Comparison of ENCODE assay signal across 8 mouse cellular contexts in genomic region chr14:16554643-16555459, GRCm38 (mm10).
DNase-seq lines count a peak whose midpoint lies in the region; ATAC-seq lines count a peak whose summit lies in the region.

No protein-coding gene starts in this region.

- no peak overlapping the region for H3K4me3 ChIP-seq in intestine, embryonic 15.5 days (replicated peaks)
- H3K4me3 ChIP-seq in midbrain, embryonic 15.5 days: no peak overlapping the region

- H3K27ac ChIP-seq in intestine, embryonic 15.5 days: no peak overlapping the region
- H3K27ac ChIP-seq in midbrain, embryonic 15.5 days: peak overlapping the region; percentile 17; the same call in 1 of the 2 replicates

- WGBS in intestine, embryonic 15.5 days: 39% methylated on average over 12 of the region's 12 CpGs
- whole genome bisulfite sequencing in midbrain, embryonic 15.5 days: 62% methylated on average over 12 of the region's 12 CpGs

- ATAC-seq in intestine, embryonic 15.5 days: peak; percentile 51
- peak; percentile 48; the same call in 1 of the 2 replicates for ATAC-seq in midbrain, embryonic 15.5 days (replicated peaks)

- no peak overlapping the region for H3K9ac ChIP-seq in intestine, embryonic 15.5 days
- H3K9ac ChIP-seq in midbrain, embryonic 15.5 days: no peak overlapping the region

- peak; percentile 25 for DNase-seq in gastrocnemius, postnatal 25 days
- no peak for DNase-seq in gastrocnemius, adult 8-10 months (ENCODE audit: low spot score in 2 of 2)
- DNase-seq in fibroblast of lung, adult 2 months (ENCODE audit: low read depth): peak; percentile 61
- no peak for DNase-seq in layer of hippocampus, postnatal 14 days (ENCODE audit: low spot score in 2 of 2)
- DNase-seq in urinary bladder, postnatal 4 days (ENCODE audit: low spot score in 2 of 2): no peak
- DNase-seq in frontal cortex, postnatal 14 days (ENCODE audit: low spot score in 2 of 2): no peak

- H3K4me1 ChIP-seq in intestine, embryonic 15.5 days (replicated peaks): peaks cover 7% of the 10 kb centered on the region
- peaks cover 15% of the 10 kb centered on the region; the same call in 1 of the 2 replicates for H3K4me1 ChIP-seq in midbrain, embryonic 15.5 days

- no peaks in the 10 kb centered on the region for H3K9me3 ChIP-seq in intestine, embryonic 15.5 days
- H3K9me3 ChIP-seq in midbrain, embryonic 15.5 days: no peaks in the 10 kb centered on the region

- no peaks in the 10 kb centered on the region for H3K27me3 ChIP-seq in intestine, embryonic 15.5 days (replicated peaks)
- H3K27me3 ChIP-seq in midbrain, embryonic 15.5 days (replicated peaks): no peaks in the 10 kb centered on the region

- no peaks in the 10 kb centered on the region for H3K36me3 ChIP-seq in intestine, embryonic 15.5 days
- no peaks in the 10 kb centered on the region for H3K36me3 ChIP-seq in midbrain, embryonic 15.5 days (replicated peaks)

- no peak overlapping the region for H3K4me2 ChIP-seq in intestine, embryonic 15.5 days (replicated peaks)
- no peak overlapping the region for H3K4me2 ChIP-seq in midbrain, embryonic 15.5 days

Comparison
In these comparisons a context has a peak if more than half of its experiments do, and no peak if none do; other contexts are left out.
1. DNase-seq: peak in gastrocnemius, postnatal 25 days (single experiment) and fibroblast of lung, adult 2 months (single experiment); none in gastrocnemius, adult 8-10 months (0 of 2), layer of hippocampus, postnatal 14 days (0 of 2), urinary bladder, postnatal 4 days (0 of 2) and frontal cortex, postnatal 14 days (0 of 2).